Mouse (Mus musculus): Measurements from ENCODE around the gene Ranbp10.

Gene Ranbp10

DNA sequence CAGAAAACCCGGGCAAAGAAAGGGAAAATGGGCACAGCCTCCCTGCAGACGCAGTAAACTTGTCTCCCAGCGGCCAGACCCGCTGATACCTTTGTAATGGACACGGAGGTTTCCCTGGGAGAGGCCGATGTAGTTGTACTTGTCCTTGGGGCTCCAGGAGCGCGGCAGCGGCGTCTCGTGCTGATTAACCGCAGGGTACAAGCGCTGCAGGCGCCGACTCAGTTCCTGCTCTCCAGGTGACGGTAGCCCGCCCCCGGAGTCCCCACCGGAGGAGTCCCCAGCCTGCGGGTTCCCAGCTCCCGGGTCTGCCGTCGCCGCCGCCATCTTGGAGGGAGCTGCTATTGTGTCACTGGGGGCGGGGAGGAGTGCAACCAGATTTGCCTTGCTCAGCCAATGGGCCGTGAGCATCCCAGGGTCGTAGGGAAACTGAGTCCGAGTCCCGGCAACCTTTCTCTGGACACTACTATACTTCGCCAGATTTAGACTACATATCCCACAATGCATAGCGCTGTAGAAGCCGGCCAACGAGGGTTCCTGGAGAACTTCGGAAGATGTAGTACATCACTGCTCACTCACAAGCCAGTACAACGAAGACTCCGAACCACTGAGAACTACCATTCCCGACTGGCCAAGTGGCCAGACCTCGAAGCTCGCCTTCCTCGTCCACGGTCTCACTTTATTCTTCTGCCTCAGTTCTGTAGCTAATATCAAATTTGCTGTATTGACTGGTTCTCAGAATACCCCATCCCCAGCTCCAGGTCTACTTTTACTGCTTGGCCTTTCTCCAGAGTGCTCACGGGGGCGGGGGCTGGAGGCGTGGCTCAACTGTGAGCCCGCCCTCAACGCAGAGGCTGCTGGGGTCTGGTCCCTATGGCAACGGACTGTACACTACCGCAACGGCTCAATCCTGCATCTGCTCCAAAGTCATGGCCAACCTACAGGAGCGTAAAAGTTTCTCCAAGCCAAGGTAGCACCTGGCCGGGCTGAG lies at the start of gene Ranbp10, which contains the start of gene Tsnaxip1:
Ranbp10 (minus strand) TSS at position 490 of the 988 bp plus-strand sequence.
Tsnaxip1 (plus strand) TSS at position 871 of the 988 bp plus-strand sequence.
- peak; percentile 99 for DNase-seq (ENCODE audit: extremely low read depth, low read depth)

DNA sequence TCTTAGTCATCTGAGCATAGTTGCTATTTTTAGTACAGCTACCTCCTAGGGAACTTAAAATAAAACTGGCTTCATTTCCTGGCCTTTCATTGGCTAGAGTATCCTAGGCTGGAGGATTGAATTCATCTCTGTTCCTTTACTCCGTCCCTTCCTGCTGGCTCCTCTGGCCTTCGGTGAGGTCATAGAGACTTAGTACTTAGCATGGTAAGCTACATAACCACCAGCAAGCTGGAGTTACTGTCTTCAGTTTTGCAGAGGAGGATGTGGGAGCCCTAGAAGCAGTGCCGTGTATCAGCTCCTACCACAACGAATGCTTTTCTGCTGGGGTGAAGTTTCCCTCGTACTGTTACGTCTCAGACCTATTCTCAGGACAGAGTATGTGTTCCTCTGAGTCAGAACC lies 47.2 kb upstream of the Ranbp10 start:
- DNase-seq (ENCODE audit: extremely low read depth, low read depth): no peak

DNA sequence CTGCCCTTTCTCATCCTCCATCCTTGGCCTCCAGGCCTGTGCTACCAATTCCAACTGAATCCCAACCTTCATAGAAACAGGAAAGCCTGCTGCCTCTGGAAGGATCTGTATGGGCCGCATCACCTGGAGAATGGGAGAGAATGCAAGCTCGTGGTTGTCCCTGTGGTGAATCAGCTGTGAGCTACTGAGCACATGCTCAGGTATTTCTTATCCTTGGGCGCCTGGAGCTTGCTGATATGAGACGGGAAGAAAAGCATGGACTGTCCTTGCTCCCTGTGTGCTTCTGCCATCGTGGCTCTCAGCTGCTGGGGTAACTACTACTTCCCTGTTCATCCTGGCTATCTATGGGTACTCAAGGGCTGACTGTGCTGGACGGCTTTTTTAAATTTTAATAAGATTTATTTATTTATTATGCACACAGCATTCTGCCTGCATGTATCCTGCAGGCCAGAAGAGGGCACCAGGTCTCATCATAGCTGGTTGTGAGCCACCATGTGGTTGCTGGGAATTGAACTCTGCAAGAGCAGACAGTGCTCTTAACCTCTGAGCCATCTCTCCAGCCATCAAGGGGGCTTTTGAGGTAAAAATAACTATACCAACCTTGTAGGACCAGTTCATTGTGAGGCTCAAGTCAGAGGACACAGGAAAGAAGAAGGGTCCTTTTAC lies 39.3 kb upstream of the Ranbp10 start:
- DNase-seq (ENCODE audit: extremely low read depth, low read depth): no peak

DNA sequence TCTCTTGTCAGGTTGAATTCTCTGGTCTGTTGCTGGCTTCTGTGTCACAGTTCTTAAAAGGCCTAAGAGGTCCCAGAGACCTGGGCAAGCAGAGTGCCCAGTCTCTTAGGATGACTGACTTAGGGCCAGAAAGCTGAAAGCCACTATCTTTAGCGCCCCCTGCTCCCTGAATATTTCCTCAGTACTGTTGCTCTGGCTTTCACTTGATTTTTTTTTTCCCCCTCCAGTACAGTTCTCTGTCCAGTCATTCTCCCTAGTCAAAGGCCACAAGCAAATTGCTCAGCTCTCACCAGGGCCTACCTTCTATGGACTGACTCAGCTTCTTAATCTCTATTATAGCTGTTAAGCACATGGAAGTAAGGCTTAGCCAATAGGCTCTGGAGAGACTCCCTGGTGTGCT lies 34.8 kb upstream of the Ranbp10 start:
- no peak for DNase-seq (ENCODE audit: extremely low read depth, low read depth)

DNA sequence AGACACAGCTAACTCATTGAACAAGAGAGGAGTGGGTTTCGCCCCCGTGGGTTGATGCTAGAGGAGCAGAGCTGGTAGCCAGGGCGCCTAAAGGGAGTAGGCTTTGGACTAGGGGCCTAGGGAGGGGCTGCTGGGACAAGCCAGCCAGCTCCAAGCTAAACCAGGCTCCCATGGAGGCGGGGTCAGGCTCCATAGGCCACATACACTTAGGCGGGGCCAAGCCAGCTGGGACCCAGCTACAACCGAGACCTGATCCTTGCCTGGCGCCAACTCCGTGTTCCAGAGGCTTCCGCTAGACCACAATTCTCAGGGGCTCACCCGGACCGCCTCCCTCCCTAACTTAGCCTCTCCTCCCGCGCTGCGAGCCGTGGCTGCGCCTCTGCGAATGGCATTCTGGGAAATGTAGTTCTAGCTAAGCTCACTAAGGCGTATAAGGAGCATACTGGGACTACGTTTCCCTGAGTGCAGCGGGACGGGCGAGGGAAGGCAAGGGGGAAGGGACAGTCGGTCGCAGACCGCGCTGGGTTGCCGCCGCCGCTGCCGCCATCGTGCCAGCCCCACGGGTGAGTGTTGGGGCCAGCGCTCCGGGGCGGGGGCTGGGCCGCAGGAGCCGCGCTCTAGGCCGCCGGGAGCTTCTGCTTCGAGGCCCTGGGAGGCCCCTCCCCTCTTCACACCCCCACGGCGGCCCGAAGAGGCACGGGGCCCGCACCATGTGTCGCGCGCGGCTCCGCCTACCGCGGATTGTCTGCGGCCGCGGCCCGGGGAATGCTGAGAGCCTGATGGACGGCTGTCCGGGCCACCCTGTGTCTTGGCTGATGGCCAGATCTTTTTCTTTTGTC lies 33.2 kb upstream of the Ranbp10 start, which contains the start of gene Nutf2:
Nutf2 (plus strand) TSS at position 438 of the 839 bp plus-strand sequence.
- peak; percentile 98 for DNase-seq (ENCODE audit: extremely low read depth, low read depth)

DNA sequence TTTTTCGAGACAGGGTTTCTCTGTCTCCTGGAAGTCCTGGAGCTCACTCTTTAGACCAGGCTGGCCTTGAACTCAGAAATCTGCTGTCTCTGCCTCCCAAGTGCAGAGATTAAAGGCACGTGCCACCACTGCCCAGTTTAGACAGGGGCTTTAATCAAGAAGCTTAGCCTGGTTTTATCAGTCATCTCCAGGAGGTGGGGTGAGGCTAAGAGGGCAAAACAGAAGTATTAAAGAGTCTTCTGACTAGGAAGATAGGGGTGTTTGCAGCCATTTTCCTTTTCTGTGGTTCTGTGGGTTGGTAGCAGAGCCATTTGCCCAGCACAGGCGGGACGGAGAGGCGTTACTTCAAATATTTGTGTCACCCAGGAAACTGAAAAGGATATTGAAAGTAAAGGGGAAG lies 32.2 kb upstream of the Ranbp10 start:
- no peak for DNase-seq (ENCODE audit: extremely low read depth, low read depth)

DNA sequence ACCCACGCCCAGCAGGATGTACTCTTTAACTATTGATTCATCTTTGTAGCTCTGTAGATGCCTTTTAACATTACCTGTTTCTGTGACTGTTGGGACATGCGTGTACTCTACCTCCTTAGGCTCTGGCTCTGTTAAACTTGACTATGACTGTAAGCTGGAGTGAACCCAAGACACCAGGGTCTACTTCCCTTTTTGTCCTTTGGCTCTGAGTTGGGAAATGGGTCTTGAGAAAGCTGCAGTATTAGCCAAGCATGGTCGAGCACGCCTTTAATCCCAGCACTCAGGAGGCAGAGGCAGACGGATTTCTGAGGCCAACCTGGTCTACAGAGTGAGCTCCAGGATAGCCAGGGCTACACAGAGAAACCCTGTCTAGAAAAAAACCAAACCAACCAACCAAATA lies 31.3 kb upstream of the Ranbp10 start:
- DNase-seq (ENCODE audit: extremely low read depth, low read depth): peak; percentile 81

DNA sequence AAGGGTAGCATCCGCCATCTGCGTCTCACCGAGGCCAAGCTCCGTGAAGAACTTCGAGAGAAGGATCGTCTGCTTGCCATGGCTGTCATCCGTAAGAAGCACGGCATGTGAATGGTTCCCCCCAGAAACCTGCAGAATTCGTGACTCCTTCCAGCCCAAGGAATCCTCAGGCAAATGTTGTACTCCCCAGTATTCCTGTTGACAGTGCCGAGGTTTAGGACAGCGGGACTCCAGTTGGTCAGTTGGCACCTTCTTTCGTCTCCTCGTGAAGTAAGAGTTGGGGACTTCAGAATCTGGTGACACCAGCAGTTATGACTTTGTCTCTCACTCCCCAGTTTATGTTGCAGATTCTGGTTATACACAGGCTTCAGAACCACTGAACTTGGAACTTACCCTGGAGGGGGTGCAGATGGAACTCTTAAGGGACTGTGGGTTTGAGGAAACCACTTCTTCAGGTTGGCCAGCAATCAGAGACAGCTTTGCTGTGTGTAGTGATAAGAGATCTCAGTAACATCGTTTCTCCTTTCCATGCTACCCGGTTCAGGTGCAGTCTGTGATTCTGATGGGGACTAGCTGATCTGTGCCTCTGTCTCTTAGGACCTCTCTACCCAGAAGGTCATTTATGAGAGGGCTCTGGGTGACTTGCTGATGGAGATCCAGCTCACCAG lies 29.2 kb upstream of the Ranbp10 start:
- DNase-seq (ENCODE audit: extremely low read depth, low read depth): no peak

DNA sequence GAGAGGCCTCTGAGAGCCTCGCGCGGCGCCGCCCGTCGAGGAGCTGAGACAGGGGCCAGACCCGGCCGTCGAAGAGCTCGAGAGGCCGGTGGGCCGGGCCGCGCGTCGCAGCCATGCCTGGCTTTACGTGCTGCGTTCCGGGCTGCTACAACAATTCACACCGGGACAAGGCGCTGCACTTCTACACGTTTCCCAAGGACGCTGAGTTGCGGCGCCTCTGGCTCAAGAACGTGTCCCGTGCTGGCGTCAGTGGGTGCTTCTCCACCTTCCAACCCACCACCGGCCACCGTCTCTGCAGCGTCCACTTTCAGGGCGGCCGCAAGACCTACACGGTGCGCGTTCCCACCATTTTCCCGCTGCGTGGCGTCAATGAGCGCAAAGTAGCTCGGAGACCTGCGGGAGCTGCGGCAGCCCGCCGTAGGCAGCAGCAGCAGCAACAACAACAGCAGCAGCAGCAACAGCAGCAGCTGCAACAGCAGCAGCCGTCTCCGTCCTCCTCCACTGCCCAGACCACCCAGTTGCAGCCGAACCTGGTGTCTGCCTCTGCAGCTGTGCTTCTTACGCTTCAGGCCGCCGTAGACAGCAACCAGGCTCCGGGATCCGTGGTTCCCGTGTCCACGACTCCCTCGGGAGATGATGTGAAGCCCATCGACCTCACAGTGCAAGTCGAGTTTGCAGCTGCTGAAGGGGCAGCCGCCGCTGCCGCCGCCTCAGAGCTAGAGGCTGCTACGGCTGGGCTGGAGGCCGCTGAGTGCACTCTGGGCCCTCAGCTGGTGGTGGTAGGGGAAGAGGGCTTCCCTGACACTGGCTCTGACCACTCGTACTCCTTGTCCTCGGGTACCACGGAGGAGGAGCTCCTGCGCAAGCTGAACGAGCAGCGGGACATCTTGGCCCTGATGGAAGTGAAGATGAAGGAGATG lies 28.4 kb upstream of the Ranbp10 start:
- DNase-seq (ENCODE audit: extremely low read depth, low read depth): no peak

DNA sequence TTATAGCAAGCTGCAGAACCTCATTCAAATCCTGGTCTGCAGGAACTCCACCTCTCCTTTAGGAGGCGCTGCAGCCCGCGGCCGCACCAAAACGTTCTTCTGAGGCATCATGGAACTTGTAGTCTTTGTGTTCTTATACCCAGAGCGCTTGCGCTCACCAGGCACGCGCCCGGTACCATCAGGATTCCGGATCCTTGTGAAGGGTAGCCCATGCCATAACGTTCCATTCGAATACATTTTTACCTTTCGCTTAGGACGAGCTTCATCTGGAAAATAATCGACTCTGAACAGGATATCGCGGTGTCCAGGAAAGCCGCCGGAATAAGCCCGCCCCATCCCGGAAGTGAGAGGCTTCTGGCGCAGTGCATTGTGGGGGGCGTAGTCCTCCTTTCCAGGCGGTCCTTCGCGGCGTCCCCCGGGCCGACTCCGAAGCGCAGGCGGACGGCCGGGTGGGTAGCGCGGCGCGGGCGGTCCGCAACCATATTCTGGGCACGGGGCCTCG lies 27.6 kb upstream of the Ranbp10 start, which contains the start of gene Thap11:
Thap11 (plus strand) TSS at position 418 of the 502 bp plus-strand sequence.
- peak; percentile 86 for DNase-seq (ENCODE audit: extremely low read depth, low read depth)

DNA sequence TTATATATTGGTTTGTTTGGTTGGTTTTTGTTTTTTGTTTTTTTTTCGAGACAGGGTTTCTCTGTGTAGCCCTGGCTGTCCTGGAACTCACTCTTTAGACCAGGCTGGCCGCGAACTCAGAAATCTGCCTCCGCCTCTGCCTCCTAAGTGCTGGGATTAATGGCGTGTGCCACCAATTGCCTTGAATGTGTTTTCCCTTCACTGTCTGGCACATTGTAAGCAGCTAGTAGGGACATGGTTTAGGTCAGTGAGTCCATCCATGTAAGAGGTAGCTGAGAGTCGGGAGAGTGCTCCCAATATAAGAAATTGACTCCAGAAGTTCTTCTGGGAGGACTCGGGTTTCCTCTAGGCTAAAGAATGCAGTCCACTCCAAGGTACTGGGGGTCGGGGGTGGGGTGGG lies 27.2 kb upstream of the Ranbp10 start:
- DNase-seq (ENCODE audit: extremely low read depth, low read depth): no peak

DNA sequence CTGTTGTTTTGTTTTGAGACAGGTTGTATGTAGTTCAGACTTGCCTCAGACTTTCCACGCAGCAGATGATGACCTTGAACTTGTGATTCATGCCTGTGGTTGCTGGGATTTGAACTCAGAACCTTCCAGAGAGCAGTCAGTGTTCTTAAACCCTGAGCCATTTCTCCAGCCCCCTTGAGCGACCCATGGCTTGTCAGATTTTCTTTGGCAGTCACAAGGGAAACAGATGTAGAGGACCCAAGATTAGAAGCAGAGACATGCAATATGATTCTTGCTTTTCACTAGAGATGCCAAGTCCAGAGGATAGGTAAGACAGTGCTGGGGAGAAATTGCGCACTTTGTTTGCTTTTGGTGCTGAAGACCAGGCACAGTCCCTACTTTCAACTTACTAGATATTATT lies 26.0 kb upstream of the Ranbp10 start, which contains the start of gene Cenpt:
Cenpt (minus strand) TSS at position 101 of the 400 bp plus-strand sequence.
- no peak for DNase-seq (ENCODE audit: extremely low read depth, low read depth)

DNA sequence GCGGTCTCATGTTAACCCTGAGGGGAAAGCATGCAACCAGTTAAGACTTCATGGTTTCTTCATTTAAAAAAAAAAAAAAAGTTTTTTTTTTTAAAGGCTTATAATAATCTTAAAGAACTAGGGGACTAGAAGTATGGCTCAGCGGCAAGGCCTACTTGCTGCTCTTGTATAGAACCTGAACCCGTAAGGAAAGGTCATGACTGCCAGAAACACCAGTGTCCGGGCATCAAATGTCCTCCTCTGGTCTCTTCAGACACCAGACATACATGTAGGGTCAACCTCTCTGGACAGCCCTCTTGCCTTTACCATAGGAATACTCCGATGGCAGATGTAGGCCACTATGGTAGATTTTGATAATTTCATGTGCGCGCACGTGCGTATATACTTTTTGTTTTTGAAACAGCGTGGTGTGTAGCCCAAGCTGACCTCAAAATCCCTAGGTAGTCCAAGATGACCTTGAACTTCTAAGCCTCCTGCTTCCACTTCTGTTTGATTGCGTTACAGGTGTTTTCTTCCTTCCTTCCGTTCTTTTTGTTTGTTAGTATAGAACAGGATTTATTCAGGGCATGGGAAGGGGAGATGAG lies 25.1 kb upstream of the Ranbp10 start:
- no peak for DNase-seq (ENCODE audit: extremely low read depth, low read depth)

DNA sequence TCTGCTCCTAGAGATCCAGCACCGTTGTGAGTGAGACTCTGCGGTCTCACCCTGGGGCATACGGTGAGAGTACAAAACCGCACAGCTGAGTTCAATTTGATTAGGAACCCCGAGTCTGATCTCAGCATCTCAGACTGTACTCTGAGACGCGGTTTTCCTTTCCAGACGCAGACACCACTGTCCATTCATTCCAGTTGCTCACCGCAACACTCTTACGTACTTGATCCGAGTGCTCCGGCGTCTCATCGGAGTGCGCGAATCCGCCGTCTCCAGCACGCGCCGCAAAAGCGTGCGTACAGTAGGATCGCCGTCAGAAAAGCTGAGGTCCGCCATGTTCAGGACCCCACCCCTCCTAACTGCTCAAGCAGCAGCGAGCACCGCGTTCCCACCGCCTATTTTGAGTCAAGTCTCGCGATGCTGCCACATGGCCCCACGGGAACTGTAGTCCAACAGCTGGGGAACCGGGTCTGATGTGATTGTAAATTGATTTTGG lies 24.5 kb upstream of the Ranbp10 start:
- DNase-seq (ENCODE audit: extremely low read depth, low read depth): peak; percentile 88

DNA sequence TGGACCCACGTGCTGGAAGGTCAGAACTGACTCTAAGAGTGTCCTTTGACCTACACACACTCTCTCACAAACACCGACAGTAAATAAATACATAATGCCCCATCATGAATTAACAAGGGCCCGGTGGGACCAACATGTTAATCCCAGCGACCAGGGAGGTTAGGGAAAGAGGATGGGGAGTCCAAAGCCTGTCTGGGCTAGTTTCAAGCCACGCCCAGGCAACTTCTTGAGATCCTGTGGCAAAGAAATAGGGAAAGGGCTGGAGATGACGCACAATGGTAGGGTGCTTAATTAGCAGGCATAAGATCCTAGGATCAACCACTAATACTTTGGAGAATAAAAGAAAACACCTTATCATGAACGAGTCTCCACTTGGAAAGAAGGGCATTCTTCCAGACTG lies 23.5 kb upstream of the Ranbp10 start:
- DNase-seq (ENCODE audit: extremely low read depth, low read depth): no peak

DNA sequence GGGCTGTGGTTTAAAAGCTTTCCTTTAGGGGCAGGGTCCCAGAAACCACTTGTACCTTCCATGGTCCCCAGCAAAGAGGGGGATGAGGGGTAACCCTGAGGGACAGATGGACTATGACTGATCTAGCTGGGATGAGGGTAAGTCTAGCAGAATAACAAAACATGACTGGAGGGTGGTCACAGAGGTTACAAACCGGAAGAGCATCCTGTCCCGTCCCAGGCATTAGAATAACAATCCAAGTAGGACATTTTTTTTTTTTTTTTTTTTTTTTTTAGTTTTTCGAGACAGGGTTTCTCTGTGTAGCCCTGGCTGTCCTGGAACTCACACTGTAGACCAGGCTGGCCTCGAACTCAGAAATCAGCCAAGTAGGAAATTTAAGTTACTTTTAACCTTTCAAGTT lies 22.9 kb upstream of the Ranbp10 start:
- no peak for DNase-seq (ENCODE audit: extremely low read depth, low read depth)

DNA sequence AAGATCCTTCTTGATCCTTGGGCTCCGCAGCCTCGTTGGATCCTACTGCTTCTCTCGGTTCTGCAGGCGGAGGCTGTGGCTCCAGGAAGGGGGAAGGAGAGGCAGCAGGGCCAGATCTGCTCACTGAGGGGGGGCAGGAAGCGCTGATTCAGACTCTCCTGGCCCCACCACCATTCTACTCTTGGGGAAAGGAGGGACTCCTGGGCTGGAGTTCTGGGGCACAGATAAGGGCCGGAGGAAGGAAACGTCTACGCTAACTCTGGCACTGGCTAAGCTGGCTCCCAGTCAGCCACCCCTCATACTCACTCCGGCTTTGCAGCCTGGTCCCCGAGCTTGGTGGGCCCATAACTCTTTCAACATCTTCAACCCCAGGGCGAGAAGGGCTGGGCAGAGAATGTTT lies 19.5 kb upstream of the Ranbp10 start:
- DNase-seq (ENCODE audit: extremely low read depth, low read depth): no peak

DNA sequence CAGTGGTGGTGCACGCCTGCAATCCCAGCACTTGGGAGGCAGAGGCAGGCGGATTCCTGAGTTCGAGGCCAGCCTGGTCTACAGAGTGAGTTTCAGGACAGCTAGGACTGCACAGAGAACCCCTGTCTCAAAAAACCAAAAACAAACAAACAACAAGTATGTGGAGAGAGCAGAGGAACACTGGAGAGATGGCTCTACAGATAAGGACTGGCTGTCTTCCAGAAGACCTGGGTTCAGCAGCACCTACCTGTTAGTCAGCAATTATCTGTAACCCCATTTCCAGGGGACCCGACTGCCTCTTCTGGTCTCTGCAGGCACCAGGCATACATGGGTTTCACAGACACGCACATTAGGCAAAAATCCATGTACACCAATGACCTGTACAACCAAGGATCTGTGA lies 12.1 kb upstream of the Ranbp10 start:
- DNase-seq (ENCODE audit: extremely low read depth, low read depth): no peak

DNA sequence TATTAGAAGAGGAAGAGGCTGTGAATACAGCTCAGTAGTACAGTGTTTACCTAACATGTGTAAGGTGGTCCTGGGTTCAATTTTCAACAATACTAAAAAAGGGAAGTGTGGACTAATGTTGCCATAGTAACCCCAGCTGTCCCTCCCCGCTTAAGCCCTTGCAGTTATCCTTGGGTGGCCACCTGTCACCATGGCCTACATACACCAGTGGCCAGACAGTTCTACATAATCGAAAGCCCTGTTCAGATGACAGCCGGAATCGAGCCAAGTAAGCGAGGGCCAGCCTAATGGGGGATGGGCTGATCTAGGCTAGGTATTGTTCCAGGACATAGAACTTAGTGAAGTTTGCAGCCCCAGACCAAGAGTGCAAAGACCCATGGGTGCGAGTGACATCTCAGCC lies 9.8 kb upstream of the Ranbp10 start:
- DNase-seq (ENCODE audit: extremely low read depth, low read depth): no peak
